Mouse (Mus musculus) CH12.LX (cell line): ENCODE measurements around the gene Ltbp2. TPM values are rescaled to one million over a fixed set of nuclear protein-coding genes. Genes with fewer than 3 reads are reported as not detected.

Experiments
- DNase-seq: peaks from one replicate; pipeline ENCODE4 v3.0.0-alpha.2; 2013; ENCODE audit errors: extremely low read depth
- H3K27ac ChIP-seq: 2 replicates; pipeline ENCODE4 v1.5.1; 2012; ENCODE audit warnings: low read depth, mild to moderate bottlenecking, control low read depth, moderate library complexity; ENCODE audit not compliant: insufficient read depth
- H3K27me3 ChIP-seq: replicated peaks from 2 replicates; pipeline ENCODE3; 2012; ENCODE audit warnings: inconsistent platforms
- H3K36me3 ChIP-seq, 2 experiments: replicated peaks in 1 of 2; 2 replicates each; pipeline versions ENCODE3 to v1.6.1; 2012; ENCODE audit warnings: inconsistent platforms in 1 of 2, low read length in 1 of 2, mild to moderate bottlenecking in 1 of 2, mixed read lengths in 1 of 2, moderate library complexity in 1 of 2; ENCODE audit not compliant: control insufficient read depth in 1 of 2, insufficient read depth in 1 of 2
- H3K4me1 ChIP-seq, 2 experiments: 2 replicates each; pipeline ENCODE4 v1.6.1; 2012; ENCODE audit warnings: inconsistent platforms in 1 of 2, moderate library complexity in 1 of 2; ENCODE audit not compliant: insufficient read depth in 2 of 2, control insufficient read depth in 1 of 2
- H3K4me2 ChIP-seq: 2 replicates; pipeline ENCODE4 v1.6.1; 2012; ENCODE audit warnings: low read depth, mild to moderate bottlenecking, control low read depth; ENCODE audit not compliant: poor library complexity, insufficient read depth, severe bottlenecking
- H3K4me3 ChIP-seq, 3 experiments: fragments of 150-350 bp in 1 of 3; sonication (generic) in 1 of 3; replicated peaks in 1 of 3; 2 replicates each; pipeline versions ENCODE3 to v1.5.1; 2011 to 2012; ENCODE audit warnings: low read depth in 2 of 3, low read length in 2 of 3, mild to moderate bottlenecking in 2 of 3, moderate library complexity in 2 of 3, control low read depth in 1 of 3, improper control_type of control experiment in 1 of 3, inconsistent platforms in 1 of 3, mixed read lengths in 1 of 3; ENCODE audit not compliant: poor library complexity in 1 of 3
- H3K79me2 ChIP-seq: replicated peaks from 2 replicates; pipeline ENCODE4 v1.6.1; 2012; ENCODE audit warnings: mild to moderate bottlenecking, moderate library complexity; ENCODE audit not compliant: control insufficient read depth, poor library complexity, insufficient read depth, severe bottlenecking; ENCODE audit errors: extremely low read depth
- H3K9ac ChIP-seq: 2 replicates; pipeline ENCODE4 v1.6.1; 2012; ENCODE audit warnings: low read depth, mild to moderate bottlenecking, control low read depth, moderate library complexity; ENCODE audit not compliant: insufficient read depth
- H3K9me3 ChIP-seq: replicated peaks from 2 replicates; pipeline ENCODE3; 2012; ENCODE audit warnings: low read length, inconsistent platforms, mixed read lengths
- BHLHE40 ChIP-seq: IDR thresholded peaks from 2 replicates; pipeline ENCODE4 v1.6.1; 2011; ENCODE audit warnings: mild to moderate bottlenecking, low read depth, low read length, improper control_type of control experiment
- CHD1 ChIP-seq: IDR thresholded peaks from 2 replicates; pipeline ENCODE4 v1.6.1; 2012; ENCODE audit warnings: low read depth, low read length, improper control_type of control experiment, inconsistent platforms
- CTCF ChIP-seq, 2 experiments: IDR thresholded peaks in 1 of 2; conservative IDR thresholded peaks in 1 of 2; 2 replicates each; pipeline ENCODE4 v1.5.1; 2011 to 2012; ENCODE audit warnings: low read depth in 2 of 2, low read length in 2 of 2, improper control_type of control experiment in 1 of 2, inconsistent platforms in 1 of 2, mild to moderate bottlenecking in 1 of 2, moderate library complexity in 1 of 2
- E2F4 ChIP-seq: IDR thresholded peaks from 2 replicates; pipeline ENCODE4 v1.6.1; 2011; ENCODE audit warnings: low read depth, low read length, improper control_type of control experiment; ENCODE audit not compliant: insufficient replicate concordance
- EP300 ChIP-seq: IDR thresholded peaks from 2 replicates; pipeline ENCODE4 v1.6.1; 2011; ENCODE audit warnings: low read length, improper control_type of control experiment
- ETS1 ChIP-seq: conservative IDR thresholded peaks from 2 replicates; pipeline ENCODE4 v1.6.1; 2012; ENCODE audit warnings: low read depth, mild to moderate bottlenecking, inconsistent platforms, low read length, improper control_type of control experiment, moderate library complexity
- GABPA ChIP-seq: IDR thresholded peaks from 2 replicates; pipeline ENCODE4 v1.6.1; 2012; ENCODE audit warnings: low read depth, low read length, improper control_type of control experiment, inconsistent platforms; ENCODE audit not compliant: insufficient replicate concordance
- HCFC1 ChIP-seq: IDR thresholded peaks from 2 replicates; pipeline ENCODE4 v1.6.1; 2012; ENCODE audit warnings: low read depth, mild to moderate bottlenecking, inconsistent platforms, low read length, improper control_type of control experiment
- MAFK ChIP-seq: IDR thresholded peaks from 2 replicates; pipeline ENCODE4 v1.6.1; 2011; ENCODE audit warnings: low read length, improper control_type of control experiment; ENCODE audit not compliant: insufficient replicate concordance
- MAX ChIP-seq: IDR thresholded peaks from 2 replicates; pipeline ENCODE4 v1.6.1; 2011; ENCODE audit warnings: low read length, improper control_type of control experiment
- MEF2A ChIP-seq: IDR thresholded peaks from 2 replicates; pipeline ENCODE4 v1.6.1; 2014; ENCODE audit warnings: low read depth, mild to moderate bottlenecking, inconsistent platforms, low read length, improper control_type of control experiment, borderline replicate concordance
- MYC ChIP-seq: IDR thresholded peaks from 2 replicates; pipeline ENCODE4 v1.6.1; 2011; ENCODE audit warnings: low read depth, mild to moderate bottlenecking, improper control_type of control experiment, low read length
- POLR2A ChIP-seq: IDR thresholded peaks from 2 replicates; pipeline ENCODE4 v1.6.1; 2011; ENCODE audit warnings: low read depth, mild to moderate bottlenecking, improper control_type of control experiment, low read length
- POLR2AphosphoS2 ChIP-seq: IDR thresholded peaks from 2 replicates; pipeline ENCODE4 v1.6.1; 2011; ENCODE audit warnings: low read depth, low read length, improper control_type of control experiment
- SIN3A ChIP-seq: IDR thresholded peaks from 2 replicates; pipeline ENCODE4 v1.6.1; 2012; ENCODE audit warnings: low read length, improper control_type of control experiment, inconsistent platforms
- SMC3 ChIP-seq: IDR thresholded peaks from 2 replicates; pipeline ENCODE4 v1.6.1; 2011; ENCODE audit warnings: low read depth, low read length, improper control_type of control experiment
- TBP ChIP-seq: conservative IDR thresholded peaks from 2 replicates; pipeline ENCODE4 v1.6.1; 2011; ENCODE audit warnings: low read depth, low read length, improper control_type of control experiment
- USF1 ChIP-seq: IDR thresholded peaks from 2 replicates; pipeline ENCODE4 v1.6.1; 2014; ENCODE audit warnings: low read depth, mild to moderate bottlenecking, inconsistent platforms, low read length, improper control_type of control experiment
- ZC3H11A ChIP-seq: IDR thresholded peaks from 2 replicates; pipeline ENCODE4 v1.6.1; 2012; ENCODE audit warnings: low read depth, mild to moderate bottlenecking, inconsistent platforms, low read length, improper control_type of control experiment
- dilution Hi-C: fragments of 300-500 bp; cut with MboI; formaldehyde crosslinking; loops from 2 replicates; pipeline ENCODE4 v1.14.3; 2020; ENCODE audit warnings: low sequenced_read_pairs; ENCODE audit not compliant: extremely low pct_unique_long_range_greater_than_20kb, extremely low pct_ligation_motif_present
- in situ Hi-C: fragments of 300-500 bp; cut with MboI; formaldehyde crosslinking; loops from 3 replicates; pipeline ENCODE4 v1.14.3; 2019; ENCODE audit warnings: low sequenced_read_pairs, low pct_ligation_motif_present, low pct_unique_long_range_greater_than_20kb, mixed read lengths
- polyA plus RNA-seq: library from polyadenylated mRNA; unstranded; fragments of >175 nt; gene quantifications from 2 replicates; pipeline ENCODE4 v1.2.1, GENCODE M21; 2012; ENCODE audit warnings: low read depth; ENCODE audit not compliant: insufficient read length
- total RNA-seq, 2 experiments: library from RNA; depleted of rRNA; stranded (reverse); fragments of 300-350 nt in 1 of 2; fragments of >200 nt in 1 of 2; gene quantifications; 2 replicates each; pipeline ENCODE4 v1.2.3; 2012 to 2014

Gene Ltbp2
- total and polyA plus RNA-seq, 3 experiments, result 0.25 to 0.97 TPM; not detected in 1

DNA sequence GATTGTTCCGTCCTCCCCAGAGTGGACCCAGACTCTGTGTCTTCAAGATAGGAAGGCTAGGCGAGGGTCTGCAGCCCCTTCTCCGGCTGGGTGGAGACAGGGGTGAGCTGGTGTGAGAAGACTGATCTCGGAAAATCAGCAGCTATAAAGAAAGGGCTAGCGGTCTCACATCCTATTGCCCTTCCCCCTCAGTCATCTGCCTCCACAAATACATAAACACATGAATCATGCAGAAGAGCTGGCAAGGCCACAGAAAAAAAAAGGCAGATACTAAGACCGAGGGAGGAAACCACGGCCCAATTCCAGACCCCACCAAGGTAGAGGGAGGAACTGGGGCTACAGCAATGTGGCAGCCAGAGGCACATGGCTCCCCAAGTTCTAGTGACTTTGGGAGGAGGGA is 11.5 kb downstream of the Ltbp2 start:
- Histone ChIP-seq H3K27ac (no peak overlapping the region), H3K79me2 (no peaks in the 10 kb centered on the region), H3K4me1 (peaks cover 7 to 11% of the 10 kb centered on the region in 2 experiments; a peak in 3 of 4 replicates), H3K4me3 (no peak overlapping the region), H3K9me3 (no peaks in the 10 kb centered on the region), H3K36me3 (no peaks in the 10 kb centered on the region), H3K9ac (no peak overlapping the region), H3K27me3 (no peaks in the 10 kb centered on the region), H3K4me2 (no peak overlapping the region)
- dilution Hi-C loops (no loop called here), in situ Hi-C loops (no loop called here)
- TF ChIP-seq SMC3, result no peak
- TF ChIP-seq MEF2A, result no peak
- no peak for TF ChIP-seq MAFK
- no peak for DNase-seq

DNA sequence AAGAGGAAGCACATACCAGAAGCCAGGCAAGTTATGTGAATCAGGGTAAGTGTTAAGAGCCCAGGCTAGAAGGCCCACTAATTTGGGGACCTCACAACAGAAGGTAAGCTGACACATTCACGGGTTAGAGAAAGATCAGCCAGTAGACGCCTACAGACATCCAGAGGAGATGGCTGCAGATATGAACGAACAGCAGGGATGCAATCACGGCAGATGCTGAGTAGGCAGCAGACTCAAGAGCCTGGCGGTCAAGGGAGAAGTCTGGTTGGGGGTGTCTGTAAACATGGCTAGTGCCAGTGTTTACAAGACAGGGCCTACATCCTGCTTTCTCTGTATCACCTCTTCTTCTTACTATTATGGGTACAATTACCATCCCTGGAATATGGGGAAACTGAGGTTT is 13.1 kb downstream of the Ltbp2 start:
- Histone ChIP-seq H3K4me1 (peaks cover 7 to 11% of the 10 kb centered on the region in 2 experiments; a peak in 3 of 4 replicates), H3K9me3 (no peaks in the 10 kb centered on the region), H3K4me3 (no peak overlapping the region), H3K4me2 (no peak overlapping the region), H3K27ac (no peak overlapping the region), H3K36me3 (no peaks in the 10 kb centered on the region), H3K27me3 (no peaks in the 10 kb centered on the region), H3K9ac (no peak overlapping the region), H3K79me2 (no peaks in the 10 kb centered on the region)
- in situ Hi-C loops (no loop called here), dilution Hi-C loops (no loop called here)
- TF ChIP-seq MAFK, result no peak
- TF ChIP-seq GABPA, result no peak
- TF ChIP-seq ZC3H11A, result no peak
- TF ChIP-seq HCFC1, result no peak
- TF ChIP-seq BHLHE40, result no peak
- TF ChIP-seq EP300, result no peak
- no peak for TF ChIP-seq POLR2AphosphoS2
- TF ChIP-seq E2F4, result no peak
- TF ChIP-seq CHD1, result no peak
- no peak for TF ChIP-seq SIN3A
- no peak for TF ChIP-seq TBP
- TF ChIP-seq ETS1, result no peak
- TF ChIP-seq POLR2A, result no peak
- TF ChIP-seq MYC, result no peak
- no peak for TF ChIP-seq USF1
- no peak for TF ChIP-seq CTCF (conservative IDR thresholded peaks at IDR 0.05 in 1 of 2, IDR thresholded peaks at IDR 0.05 in 1 of 2; ENCODE audit: low read depth in 2 of 2, low read length in 2 of 2)
- no peak for TF ChIP-seq MAX
- DNase-seq, result no peak
